Mouse (Mus musculus): ENCODE results near the gene Pcid2. TPM values are rescaled to one million over a fixed set of nuclear protein-coding genes. Genes with fewer than 3 reads are reported as not detected.

Pcid2 gene
- polyA plus RNA-seq, 1 experiment = 23.6 TPM

DNA sequence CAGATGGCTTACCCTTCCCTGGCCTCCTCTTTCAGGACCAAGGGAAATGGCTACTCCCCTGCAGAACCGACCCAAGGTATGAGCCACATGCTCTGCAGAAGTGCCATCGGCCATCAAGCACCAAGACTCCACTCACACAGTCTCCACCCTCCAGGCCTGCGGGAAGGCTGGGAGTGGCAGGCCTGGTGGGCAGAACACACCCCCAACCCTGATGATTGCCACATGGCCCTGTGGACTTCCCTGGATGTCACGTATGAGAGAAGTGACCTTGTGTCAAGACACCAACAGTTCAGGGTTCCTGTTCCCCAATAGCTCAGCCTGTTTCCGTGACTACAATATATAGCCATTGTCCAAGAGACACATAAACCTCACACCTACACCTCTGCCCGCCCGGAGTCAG lies 68.2 kb downstream of the Pcid2 start, which contains the start of gene F10:
F10 (plus strand) TSS at position 294 of the 400 bp plus-strand sequence.
- Histone ChIP-seq H3ac (ENCODE audit: control insufficient read depth, insufficient read length, low read depth) (no peak within 1 kb of the TSS), H3K36me3 (ENCODE audit: control insufficient read depth, insufficient read depth) (no peaks in the 10 kb centered on the region), H3K79me3 (ENCODE audit: low read depth) (no peaks in the 10 kb centered on the region), H3K79me2 (ENCODE audit: control insufficient read depth, insufficient read depth) (no peaks in the 10 kb centered on the region), H3K4me3 (ENCODE audit: insufficient read depth, poor library complexity, severe bottlenecking) (no peak within 1 kb of the TSS), H3K27me3 (ENCODE audit: control insufficient read depth, insufficient read depth, insufficient read length) (peaks cover 69% of the 10 kb centered on the region)
- no peak for TF ChIP-seq CTCF (IDR thresholded peaks at IDR 0.05; ENCODE audit: control insufficient read depth, insufficient read depth, insufficient read length)
- TF ChIP-seq MYOG (IDR thresholded peaks at IDR 0.05; ENCODE audit: control insufficient read depth, extremely low read depth, insufficient read length) = no peak
- TF ChIP-seq FOSL1 (IDR thresholded peaks at IDR 0.05; ENCODE audit: insufficient read depth, low read length, poor library complexity, severe bottlenecking) = no peak
- TF ChIP-seq CEBPB (IDR thresholded peaks at IDR 0.05; ENCODE audit: low read depth) = no peak
- no peak for TF ChIP-seq MAX (IDR thresholded peaks at IDR 0.05)
- TF ChIP-seq USF1 (IDR thresholded peaks at IDR 0.05; ENCODE audit: low read depth) = no peak
- TF ChIP-seq MYOD1 (IDR thresholded peaks at IDR 0.05; ENCODE audit: control insufficient read depth, insufficient read length, low read depth) = no peak

DNA sequence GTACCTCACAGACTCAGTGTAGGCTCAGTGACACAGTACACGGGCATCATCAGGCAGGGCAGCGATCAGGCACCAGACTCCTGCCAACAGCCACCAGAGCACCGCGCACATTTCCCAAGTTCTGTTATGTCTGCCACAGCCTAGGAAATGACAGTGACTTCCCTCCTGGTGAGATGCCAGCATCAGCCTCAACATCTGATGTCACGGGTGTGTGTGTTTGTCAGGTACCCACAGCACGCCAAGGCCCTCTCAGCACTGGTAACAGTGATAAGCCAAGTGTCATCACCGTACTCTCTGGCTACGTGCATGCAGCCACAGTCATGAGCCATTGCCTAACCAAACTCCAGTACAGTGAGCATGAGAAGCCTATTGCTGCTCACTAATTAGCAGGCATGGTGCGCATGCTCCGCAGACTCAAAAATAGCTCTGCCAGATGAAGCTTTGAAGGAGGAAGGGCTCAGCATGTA lies 68.9 kb downstream of the Pcid2 start:
- no peaks in the 10 kb centered on the region for H3K36me3 ChIP-seq (ENCODE audit: control insufficient read depth, insufficient read depth)
- H3ac ChIP-seq (ENCODE audit: control insufficient read depth, insufficient read length, low read depth) = no peak overlapping the region
- H3K79me3 ChIP-seq (ENCODE audit: low read depth) = no peaks in the 10 kb centered on the region
- H3K79me2 ChIP-seq (ENCODE audit: control insufficient read depth, insufficient read depth) = no peaks in the 10 kb centered on the region
- H3K27me3 ChIP-seq (ENCODE audit: control insufficient read depth, insufficient read depth, insufficient read length) = peaks cover 69% of the 10 kb centered on the region
- no peak for TF ChIP-seq MAX (IDR thresholded peaks at IDR 0.05)
- TF ChIP-seq USF1 (IDR thresholded peaks at IDR 0.05; ENCODE audit: low read depth) = no peak
- TF ChIP-seq CEBPB (IDR thresholded peaks at IDR 0.05; ENCODE audit: low read depth) = no peak
- no peak for TF ChIP-seq FOSL1 (IDR thresholded peaks at IDR 0.05; ENCODE audit: insufficient read depth, low read length, poor library complexity, severe bottlenecking)
- no peak for TF ChIP-seq MYOD1 (IDR thresholded peaks at IDR 0.05; ENCODE audit: control insufficient read depth, insufficient read length, low read depth)
- TF ChIP-seq MYOG (IDR thresholded peaks at IDR 0.05; ENCODE audit: control insufficient read depth, extremely low read depth, insufficient read length) = no peak
- TF ChIP-seq CTCF (IDR thresholded peaks at IDR 0.05; ENCODE audit: control insufficient read depth, insufficient read depth, insufficient read length) = no peak
- no peak overlapping the region for H3K4me3 ChIP-seq (ENCODE audit: insufficient read depth, poor library complexity, severe bottlenecking)

DNA sequence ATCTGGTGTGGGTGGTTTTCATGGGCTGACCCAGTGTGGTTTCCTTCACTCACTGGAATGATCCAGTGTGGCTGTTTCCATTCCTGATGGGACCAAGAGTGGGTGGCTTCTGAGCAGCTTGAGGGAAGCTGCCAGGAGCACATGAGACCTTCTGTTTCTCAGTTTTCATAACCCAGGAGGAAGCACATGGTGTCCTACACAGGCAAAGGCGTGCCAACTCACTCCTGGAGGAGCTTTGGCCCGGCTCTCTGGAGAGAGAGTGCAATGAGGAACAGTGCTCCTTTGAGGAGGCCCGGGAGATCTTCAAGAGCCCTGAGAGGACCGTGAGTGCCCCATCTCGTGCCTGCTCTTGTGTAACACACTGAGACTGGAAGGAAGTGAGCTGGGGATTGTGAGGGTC lies 76.8 kb downstream of the Pcid2 start:
- Histone ChIP-seq H3K79me3 (ENCODE audit: low read depth) (no peaks in the 10 kb centered on the region), H3ac (ENCODE audit: control insufficient read depth, insufficient read length, low read depth) (no peak overlapping the region), H3K79me2 (ENCODE audit: control insufficient read depth, insufficient read depth) (no peaks in the 10 kb centered on the region), H3K36me3 (ENCODE audit: control insufficient read depth, insufficient read depth) (no peaks in the 10 kb centered on the region), H3K4me3 (ENCODE audit: insufficient read depth, poor library complexity, severe bottlenecking) (no peak overlapping the region), H3K27me3 (ENCODE audit: control insufficient read depth, insufficient read depth, insufficient read length) (peaks cover 38% of the 10 kb centered on the region)
- TF ChIP-seq MAX (IDR thresholded peaks at IDR 0.05) (no peak), FOSL1 (IDR thresholded peaks at IDR 0.05; ENCODE audit: insufficient read depth, low read length, poor library complexity, severe bottlenecking) (no peak), USF1 (IDR thresholded peaks at IDR 0.05; ENCODE audit: low read depth) (no peak), MYOG (IDR thresholded peaks at IDR 0.05; ENCODE audit: control insufficient read depth, extremely low read depth, insufficient read length) (no peak), MYOD1 (IDR thresholded peaks at IDR 0.05; ENCODE audit: control insufficient read depth, insufficient read length, low read depth) (no peak), CEBPB (IDR thresholded peaks at IDR 0.05; ENCODE audit: low read depth) (no peak), CTCF (IDR thresholded peaks at IDR 0.05; ENCODE audit: control insufficient read depth, insufficient read depth, insufficient read length) (no peak)

GRCm38 (mm10) chr8:13027615-13028014 lies 77.6 kb downstream of the Pcid2 start:
- Histone ChIP-seq H3K79me3 (ENCODE audit: low read depth) (no peaks in the 10 kb centered on the region), H3ac (ENCODE audit: control insufficient read depth, insufficient read length, low read depth) (no peak overlapping the region), H3K36me3 (ENCODE audit: control insufficient read depth, insufficient read depth) (no peaks in the 10 kb centered on the region), H3K4me3 (ENCODE audit: insufficient read depth, poor library complexity, severe bottlenecking) (no peak overlapping the region), H3K79me2 (ENCODE audit: control insufficient read depth, insufficient read depth) (no peaks in the 10 kb centered on the region), H3K27me3 (ENCODE audit: control insufficient read depth, insufficient read depth, insufficient read length) (peaks cover 31% of the 10 kb centered on the region)
- TF ChIP-seq CEBPB (IDR thresholded peaks at IDR 0.05; ENCODE audit: low read depth) (peak; percentile 64), MAX (IDR thresholded peaks at IDR 0.05) (no peak)

Small RNA genes lying within 50 kb of the gene (microRNA-seq; reads per million reads assigned to microRNA genes)
- not detected for gene Mir7065 (ENCODE audit: borderline microRNAs expressed)

Other genes with a start within 250 kb of the Pcid2 start
- gene Mcf2l, start 231.7 kb downstream of the Pcid2 start, polyA plus RNA-seq (2012; fragmentation: generic; extraction: Trizol) = 1.5 TPM
- gene F7, start 79.4 kb downstream of the Pcid2 start, polyA plus RNA-seq (2012; fragmentation: generic; extraction: Trizol) = not detected
- not detected for gene F10, start 68.2 kb downstream of the Pcid2 start, polyA plus RNA-seq (2012; fragmentation: generic; extraction: Trizol)
- gene Proz, start 44.5 kb downstream of the Pcid2 start, polyA plus RNA-seq (2012; fragmentation: generic; extraction: Trizol) = 0.20 TPM
- 37.3 TPM for gene Cul4a, start 162 bp upstream of the Pcid2 start, polyA plus RNA-seq (2012; fragmentation: generic; extraction: Trizol)
- gene Lamp1, start 53.7 kb upstream of the Pcid2 start, polyA plus RNA-seq (2012; fragmentation: generic; extraction: Trizol) = 352 TPM
- 3.5 TPM for gene Grtp1, start 95.2 kb upstream of the Pcid2 start, polyA plus RNA-seq (2012; fragmentation: generic; extraction: Trizol)
- 0.04 TPM for gene Adprhl1, start 148.7 kb upstream of the Pcid2 start, polyA plus RNA-seq (2012; fragmentation: generic; extraction: Trizol)
- gene Dcun1d2, start 182.7 kb upstream of the Pcid2 start, polyA plus RNA-seq (2012; fragmentation: generic; extraction: Trizol) = 12.2 TPM
- 11.9 TPM for gene Tmco3, start 182.7 kb upstream of the Pcid2 start, polyA plus RNA-seq (2012; fragmentation: generic; extraction: Trizol)
- gene Tfdp1, start 233.3 kb upstream of the Pcid2 start, polyA plus RNA-seq (2012; fragmentation: generic; extraction: Trizol) = 124 TPM